Mouse (Mus musculus): Measurements from ENCODE around the gene Esrrg.

DNA sequence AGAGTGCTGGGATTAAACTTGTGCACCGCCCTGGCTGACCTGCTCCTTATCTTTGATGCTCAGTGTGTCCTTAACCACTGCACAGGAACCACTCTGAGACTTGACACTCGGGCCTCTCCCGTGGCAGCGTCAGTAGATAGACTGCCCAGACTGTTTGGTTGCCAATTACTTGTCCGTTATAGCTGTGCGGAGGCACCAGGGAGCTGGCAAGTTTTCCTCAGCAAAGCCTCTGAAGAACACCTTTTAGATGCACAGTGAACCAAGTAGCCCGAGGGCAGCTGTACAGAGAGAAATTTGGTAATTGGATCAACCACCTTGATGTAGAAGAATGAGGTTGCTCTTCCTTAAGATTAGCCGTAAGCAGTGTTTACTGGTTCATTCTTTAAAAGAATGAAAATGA lies 279.6 kb downstream of the Esrrg start:
- TF ChIP-seq CTCF (conservative IDR thresholded peaks at IDR 0.05; ENCODE audit: low read length) (no peak), NANOG (IDR thresholded peaks at IDR 0.05; ENCODE audit: borderline replicate concordance, low read length) (no peak), POU5F1 (IDR thresholded peaks at IDR 0.05; ENCODE audit: borderline replicate concordance, low read length) (no peak)

Data from E14TG2a.4 (cell line).